Mouse (Mus musculus) CD4-positive, CD25-positive, alpha-beta regulatory T cell, adult 2 months (primary cell): ENCODE data around the gene Slc51b.

Experiments used
- DNase-seq: peaks from one replicate; pipeline ENCODE4 v3.0.0-alpha.2; 2012; ENCODE audit warnings: low read depth, low spot score

Slc51b gene

GRCm38 (mm10) chr9:65410378-65410777 lies 12.4 kb downstream of the Slc51b start:
- no peak for DNase-seq

GRCm38 (mm10) chr9:65408871-65409295 lies 13.9 kb downstream of the Slc51b start:
- no peak for DNase-seq

- DNase-seq = no peak
Measured at GRCm38 (mm10) chr9:65407861-65408260, 14.9 kb downstream of the Slc51b start.

- DNase-seq = no peak
Measured at GRCm38 (mm10) chr9:65407327-65407726, 15.4 kb downstream of the Slc51b start.

- no peak for DNase-seq
Measured at GRCm38 (mm10) chr9:65405184-65405449, 17.6 kb downstream of the Slc51b start.

GRCm38 (mm10) chr9:65404331-65405183 lies 18.2 kb downstream of the Slc51b start:
- no peak for DNase-seq

GRCm38 (mm10) chr9:65399934-65400333 lies 22.8 kb downstream of the Slc51b start:
- no peak for DNase-seq

GRCm38 (mm10) chr9:65398279-65398678 lies 24.5 kb downstream of the Slc51b start, which contains the start of gene Rasl12:
Gene Rasl12, plus strand, starts transcription at chr9:65398506.
- DNase-seq = peak; percentile 53

- DNase-seq = no peak
Measured at GRCm38 (mm10) chr9:65394360-65394759, 28.4 kb downstream of the Slc51b start.

GRCm38 (mm10) chr9:65393606-65394005 lies 29.1 kb downstream of the Slc51b start:
- DNase-seq = no peak

GRCm38 (mm10) chr9:65392638-65393364 lies 30.0 kb downstream of the Slc51b start:
- DNase-seq = peak; percentile 71

GRCm38 (mm10) chr9:65391613-65391964 lies 31.2 kb downstream of the Slc51b start, which contains the start of gene Kbtbd13:
Gene Kbtbd13, minus strand, starts transcription at chr9:65391652.
- no peak for DNase-seq

GRCm38 (mm10) chr9:65390752-65391612 lies 31.8 kb downstream of the Slc51b start:
- DNase-seq = peak; percentile 4

- no peak for DNase-seq
Measured at GRCm38 (mm10) chr9:65386373-65387140, 36.2 kb downstream of the Slc51b start.

GRCm38 (mm10) chr9:65384276-65384675 lies 38.5 kb downstream of the Slc51b start:
- no peak for DNase-seq

GRCm38 (mm10) chr9:65382751-65383097 lies 40.0 kb downstream of the Slc51b start:
- DNase-seq = no peak

GRCm38 (mm10) chr9:65382031-65382750 lies 40.6 kb downstream of the Slc51b start:
- DNase-seq = no peak

- DNase-seq = no peak
Measured at GRCm38 (mm10) chr9:65381017-65381590, 41.7 kb downstream of the Slc51b start.

- DNase-seq = no peak
Measured at GRCm38 (mm10) chr9:65375163-65375934, 47.4 kb downstream of the Slc51b start.
